Mouse (Mus musculus): ENCODE measurements around the gene Padi1. TPM values are rescaled to one million over a fixed set of nuclear protein-coding genes. Genes with fewer than 3 reads are reported as not detected.

Padi1 gene
- polyA plus RNA-seq, 1 experiment = not detected

DNA sequence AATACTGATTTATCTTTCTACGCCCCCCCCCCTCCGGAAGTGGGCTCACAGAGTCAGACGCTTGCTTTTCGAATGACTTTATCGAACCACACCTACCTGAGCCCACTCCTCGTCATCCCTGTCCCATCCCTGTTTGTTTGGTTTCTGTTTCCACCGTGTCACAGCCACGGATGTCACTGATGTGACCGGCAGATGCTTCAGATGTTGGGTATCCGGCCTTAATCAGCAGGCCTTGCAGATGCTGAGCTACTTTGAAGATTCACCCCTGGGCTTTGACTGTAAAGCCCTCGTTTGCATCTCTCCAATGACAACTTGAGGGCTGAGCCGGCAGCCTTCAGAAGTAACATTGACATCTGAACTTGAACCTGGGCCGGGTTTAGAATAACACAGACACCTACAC, 69.0 kb downstream of the Padi1 start:
- Histone ChIP-seq H3K4me3 (ENCODE audit: insufficient read depth, low read length) (no peak overlapping the region), H3K27ac (ENCODE audit: insufficient read depth, low read depth, low read length) (no peak overlapping the region), H3K4me1 (ENCODE audit: control insufficient read depth, insufficient read depth, low read length) (peaks cover 8% of the 10 kb centered on the region)
- no peak for TF ChIP-seq POLR2A (IDR thresholded peaks at IDR 0.05; ENCODE audit: borderline replicate concordance, low read depth, low read length)
- no peak for TF ChIP-seq CTCF (IDR thresholded peaks at IDR 0.05; ENCODE audit: low read depth, low read length)

DNA sequence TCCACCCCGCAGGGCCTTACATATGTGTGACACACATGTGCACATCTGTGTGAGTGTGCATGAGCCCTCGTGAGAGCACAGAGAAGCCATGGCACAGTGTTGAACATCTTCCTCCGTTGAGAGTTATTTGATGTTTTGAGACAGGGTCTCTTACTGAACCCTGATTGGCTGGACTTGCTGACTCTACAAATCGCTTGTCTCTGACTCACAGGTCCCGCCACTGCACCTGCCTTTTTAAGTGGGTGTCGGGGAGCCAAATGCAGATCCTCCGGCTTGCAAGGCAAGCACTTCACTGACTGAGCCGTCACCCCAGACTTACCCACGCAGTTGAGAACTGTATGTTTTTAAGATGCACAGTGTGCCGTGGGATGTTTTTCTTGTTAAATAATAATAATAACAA, 69.7 kb downstream of the Padi1 start:
- peaks cover 12% of the 10 kb centered on the region for H3K4me1 ChIP-seq (ENCODE audit: control insufficient read depth, insufficient read depth, low read length)
- no peak overlapping the region for H3K4me3 ChIP-seq (ENCODE audit: insufficient read depth, low read length)
- H3K27ac ChIP-seq (ENCODE audit: insufficient read depth, low read depth, low read length) = no peak overlapping the region
- TF ChIP-seq POLR2A (IDR thresholded peaks at IDR 0.05; ENCODE audit: borderline replicate concordance, low read depth, low read length) = no peak
- TF ChIP-seq CTCF (IDR thresholded peaks at IDR 0.05; ENCODE audit: low read depth, low read length) = no peak

DNA sequence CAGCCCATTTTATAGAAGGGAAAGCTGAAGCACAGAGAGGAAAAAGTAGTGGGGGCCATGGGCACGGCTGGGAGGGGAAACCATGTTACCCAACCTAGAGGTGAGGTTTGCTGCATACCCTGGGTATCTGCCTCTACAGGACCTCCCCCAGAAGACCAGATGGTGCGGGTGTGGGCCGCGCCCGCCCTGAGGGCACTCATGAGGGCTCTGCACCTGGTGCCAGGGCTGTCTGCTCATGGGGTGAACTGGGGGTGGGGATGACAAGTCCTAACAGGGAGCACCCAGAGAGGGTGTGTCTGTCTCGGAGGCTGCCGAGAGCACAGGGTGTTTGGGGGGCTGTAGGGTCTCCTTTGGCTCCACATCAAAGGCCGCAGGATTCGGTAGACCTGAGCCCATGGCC, 70.7 kb downstream of the Padi1 start:
- Histone ChIP-seq H3K4me3 (ENCODE audit: insufficient read depth, low read length) (no peak overlapping the region), H3K27ac (ENCODE audit: insufficient read depth, low read depth, low read length) (no peak overlapping the region), H3K4me1 (ENCODE audit: control insufficient read depth, insufficient read depth, low read length) (peaks cover 15% of the 10 kb centered on the region)
- TF ChIP-seq CTCF (IDR thresholded peaks at IDR 0.05; ENCODE audit: low read depth, low read length) (no peak), POLR2A (IDR thresholded peaks at IDR 0.05; ENCODE audit: borderline replicate concordance, low read depth, low read length) (no peak)

DNA sequence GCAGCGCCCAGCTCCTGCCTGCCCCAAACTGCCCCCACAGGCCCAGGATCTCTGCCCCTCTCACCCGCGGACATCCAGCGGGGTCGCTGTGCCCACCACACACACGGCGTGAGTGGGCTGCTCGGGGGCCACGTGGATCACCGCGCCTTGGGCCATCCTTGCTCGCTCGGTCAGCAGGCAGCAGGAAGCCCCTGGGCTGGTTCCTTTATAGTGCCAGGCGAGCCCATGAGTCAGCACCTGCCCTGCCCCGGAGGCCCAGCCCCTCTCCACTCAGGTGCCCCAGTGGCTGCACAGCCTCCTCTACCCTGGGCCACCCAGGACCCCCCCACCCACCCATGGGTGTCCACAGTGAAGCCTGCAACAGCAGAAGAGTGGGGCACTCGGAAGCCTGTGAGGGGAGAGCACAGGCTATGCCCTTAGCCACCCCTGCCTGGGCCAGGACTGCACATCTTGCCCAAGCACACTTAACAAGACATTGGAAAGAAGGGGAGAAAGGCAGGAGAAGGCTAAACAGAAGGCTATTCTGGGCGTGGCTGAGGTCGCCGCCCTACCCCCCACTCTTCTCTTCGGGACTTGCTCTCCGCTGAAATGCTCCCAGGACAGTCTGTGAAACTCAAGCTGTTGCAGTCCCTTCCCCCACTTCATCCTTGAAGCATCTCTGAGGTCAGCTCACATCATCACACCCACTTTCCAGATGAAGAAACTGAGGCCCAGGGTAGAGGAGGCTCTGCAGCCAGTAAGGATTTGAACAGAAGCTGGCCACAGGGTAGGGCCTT, 71.4 kb downstream of the Padi1 start, which contains the start of gene Padi4:
Padi4 (minus strand) TSS at position 212 of the 776 bp plus-strand sequence.
- no peak within 1 kb of the TSS for H3K27ac ChIP-seq (ENCODE audit: insufficient read depth, low read depth, low read length)
- TF ChIP-seq POLR2A (IDR thresholded peaks at IDR 0.05; ENCODE audit: borderline replicate concordance, low read depth, low read length) (no peak), CTCF (IDR thresholded peaks at IDR 0.05; ENCODE audit: low read depth, low read length) (no peak)
- peaks cover 13% of the 10 kb centered on the region for H3K4me1 ChIP-seq (ENCODE audit: control insufficient read depth, insufficient read depth, low read length)
- H3K4me3 ChIP-seq (ENCODE audit: insufficient read depth, low read length) = no peak within 1 kb of the TSS

DNA sequence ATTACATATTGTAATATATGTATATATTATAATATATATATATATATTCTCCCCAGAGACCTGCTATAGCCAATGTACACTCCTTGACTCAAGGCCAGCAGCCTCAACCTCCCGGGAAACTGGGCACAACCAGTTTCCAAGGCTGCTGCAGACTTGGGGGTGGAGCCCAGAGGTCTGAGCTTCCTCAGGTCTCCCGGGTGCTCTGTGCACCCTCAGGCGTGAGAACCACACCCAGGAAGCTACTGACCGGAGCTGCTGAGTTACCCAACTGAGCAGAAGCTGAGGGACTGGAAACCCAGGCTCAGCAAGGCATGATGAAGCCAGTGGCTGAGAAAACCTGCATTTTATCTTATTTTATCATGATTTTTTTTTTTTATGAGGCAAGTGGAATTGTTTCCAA, 74.5 kb downstream of the Padi1 start:
- peaks cover 16% of the 10 kb centered on the region for H3K4me1 ChIP-seq (ENCODE audit: control insufficient read depth, insufficient read depth, low read length)
- 0 out of 2 replicates have a peak overlapping the region, but pooled peaks have one; percentile 22 for H3K27ac ChIP-seq (ENCODE audit: insufficient read depth, low read depth, low read length)
- TF ChIP-seq POLR2A (IDR thresholded peaks at IDR 0.05; ENCODE audit: borderline replicate concordance, low read depth, low read length) (no peak), CTCF (IDR thresholded peaks at IDR 0.05; ENCODE audit: low read depth, low read length) (no peak)
- no peak overlapping the region; the same call in 1 of the 2 replicates for H3K4me3 ChIP-seq (ENCODE audit: insufficient read depth, low read length)

DNA sequence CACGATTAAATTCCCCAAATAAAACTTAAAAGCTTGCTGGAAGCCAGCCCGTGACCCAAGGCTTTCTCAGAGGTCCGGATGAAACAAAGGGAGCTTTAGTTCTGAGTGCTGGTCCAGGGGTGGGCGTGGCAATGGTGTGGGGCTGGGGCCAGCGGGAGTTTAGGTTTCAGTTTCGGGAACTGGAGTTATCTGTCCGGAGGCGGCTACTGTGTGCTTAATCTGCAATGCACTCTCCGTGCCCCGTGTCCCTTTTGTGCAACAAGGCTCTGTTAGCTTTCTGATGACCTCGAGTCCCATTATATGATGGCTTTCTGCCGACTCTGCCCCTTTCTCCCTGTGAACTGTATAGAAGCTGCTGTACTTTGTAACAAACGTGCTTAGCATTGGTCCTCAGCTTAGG, 75.1 kb downstream of the Padi1 start:
- no peak for TF ChIP-seq CTCF (IDR thresholded peaks at IDR 0.05; ENCODE audit: low read depth, low read length)
- H3K4me3 ChIP-seq (ENCODE audit: insufficient read depth, low read length) = peak overlapping the region; percentile 40
- H3K27ac ChIP-seq (ENCODE audit: insufficient read depth, low read depth, low read length) = peak overlapping the region; percentile 16
- H3K4me1 ChIP-seq (ENCODE audit: control insufficient read depth, insufficient read depth, low read length) = peaks cover 17% of the 10 kb centered on the region

DNA sequence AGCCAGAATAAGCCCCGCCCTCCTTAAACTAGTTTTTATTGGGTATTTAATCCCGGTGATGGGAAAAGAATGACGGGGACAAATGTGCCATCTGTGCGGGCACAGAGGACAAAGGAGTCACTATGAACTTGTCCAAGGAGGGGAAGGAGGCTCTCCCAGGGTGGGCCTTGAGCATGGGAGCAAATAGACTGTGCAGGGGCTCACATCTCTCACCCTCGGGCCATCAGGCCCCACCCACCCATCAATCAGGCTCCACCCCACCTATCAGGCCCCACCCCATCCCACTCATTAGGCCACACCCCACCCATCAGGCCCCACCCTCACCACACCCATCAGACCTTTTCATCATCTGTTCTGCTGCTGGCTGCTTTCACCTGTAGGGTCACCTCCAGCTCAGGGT, 76.6 kb downstream of the Padi1 start:
- no peak for TF ChIP-seq CTCF (IDR thresholded peaks at IDR 0.05; ENCODE audit: low read depth, low read length)
- TF ChIP-seq POLR2A (IDR thresholded peaks at IDR 0.05; ENCODE audit: borderline replicate concordance, low read depth, low read length) = no peak
- Histone ChIP-seq H3K4me1 (ENCODE audit: control insufficient read depth, insufficient read depth, low read length) (peaks cover 17% of the 10 kb centered on the region), H3K27ac (ENCODE audit: insufficient read depth, low read depth, low read length) (no peak overlapping the region), H3K4me3 (ENCODE audit: insufficient read depth, low read length) (no peak overlapping the region)

DNA sequence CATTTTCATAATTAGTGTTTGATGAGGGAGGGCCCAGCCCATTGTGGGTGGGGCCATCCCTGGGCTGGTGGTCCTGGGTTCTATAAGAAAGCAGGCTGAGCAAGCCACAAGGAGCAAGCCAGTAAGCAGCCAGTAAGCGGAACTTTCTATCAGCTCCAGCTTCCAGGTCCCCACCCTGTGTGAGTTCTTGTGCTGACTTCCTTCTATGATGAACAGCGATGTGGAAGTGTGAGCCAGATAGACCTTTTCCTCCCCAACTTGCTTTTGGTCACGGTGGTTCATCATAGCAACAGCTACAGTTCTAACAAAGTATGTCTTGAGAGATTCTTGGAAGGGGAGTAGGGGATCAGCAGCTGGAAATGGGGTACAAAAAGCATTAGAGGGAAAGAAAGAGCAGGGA, 79.6 kb downstream of the Padi1 start:
- no peak overlapping the region for H3K27ac ChIP-seq (ENCODE audit: insufficient read depth, low read depth, low read length)
- TF ChIP-seq POLR2A (IDR thresholded peaks at IDR 0.05; ENCODE audit: borderline replicate concordance, low read depth, low read length) (no peak), CTCF (IDR thresholded peaks at IDR 0.05; ENCODE audit: low read depth, low read length) (no peak)
- no peak overlapping the region for H3K4me3 ChIP-seq (ENCODE audit: insufficient read depth, low read length)
- H3K4me1 ChIP-seq (ENCODE audit: control insufficient read depth, insufficient read depth, low read length) = peaks cover 8% of the 10 kb centered on the region; the same call in 1 of the 2 replicates

DNA sequence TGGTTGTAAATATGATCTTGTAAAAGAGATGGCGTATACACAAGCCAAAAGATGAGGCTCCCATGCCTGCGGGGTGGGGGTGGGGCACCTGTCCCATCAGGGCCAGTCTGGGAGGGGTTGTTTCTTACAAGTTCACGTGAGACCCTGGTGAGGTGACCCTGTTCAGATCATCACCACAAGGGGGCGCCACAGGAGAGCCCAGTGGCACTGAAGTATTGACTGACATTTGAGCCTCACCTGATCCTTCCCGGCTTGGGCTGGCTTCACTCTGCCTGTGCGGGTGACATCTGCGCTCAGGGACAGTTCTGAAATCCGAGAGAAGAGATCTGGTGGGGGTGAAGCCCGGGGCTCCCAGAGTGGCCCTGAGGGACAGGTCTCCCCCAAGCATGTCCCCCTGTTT, 82.4 kb downstream of the Padi1 start:
- Histone ChIP-seq H3K4me3 (ENCODE audit: insufficient read depth, low read length) (no peak overlapping the region), H3K27ac (ENCODE audit: insufficient read depth, low read depth, low read length) (no peak overlapping the region), H3K4me1 (ENCODE audit: control insufficient read depth, insufficient read depth, low read length) (0 out of 2 replicates have a peak, but pooled peaks cover 4% of the 10 kb centered on the region)
- TF ChIP-seq CTCF (IDR thresholded peaks at IDR 0.05; ENCODE audit: low read depth, low read length) (peak; percentile 80), POLR2A (IDR thresholded peaks at IDR 0.05; ENCODE audit: borderline replicate concordance, low read depth, low read length) (no peak)

Other genes with a start within 250 kb of the Padi1 start
- 71.0 and 85.4 TPM in 2 replicates for gene Arhgef10l, start 179.8 kb downstream of the Padi1 start, polyA plus RNA-seq (2012; ENCODE audit: insufficient read depth, insufficient read length, missing spikeins)
- 57.1 and 63.4 TPM in 2 replicates for gene Rcc2, start 145.2 kb downstream of the Padi1 start, polyA plus RNA-seq (2012; ENCODE audit: insufficient read depth, insufficient read length, missing spikeins)
- gene Padi6, start 103.1 kb downstream of the Padi1 start, polyA plus RNA-seq (2012; ENCODE audit: insufficient read depth, insufficient read length, missing spikeins) = not detected in 2 replicates
- gene Padi4, start 71.5 kb downstream of the Padi1 start, polyA plus RNA-seq (2012; ENCODE audit: insufficient read depth, insufficient read length, missing spikeins) = 6.3 and 8.1 TPM in 2 replicates
- gene Padi3, start 35.1 kb downstream of the Padi1 start, polyA plus RNA-seq (2012; ENCODE audit: insufficient read depth, insufficient read length, missing spikeins) = 0.25 and 0.47 TPM in 2 replicates
- gene Padi2, start 60.6 kb upstream of the Padi1 start, polyA plus RNA-seq (2012; ENCODE audit: insufficient read depth, insufficient read length, missing spikeins) = 11.0 and 12.2 TPM in 2 replicates
- gene Sdhb, start 115.4 kb upstream of the Padi1 start, polyA plus RNA-seq (2012; ENCODE audit: insufficient read depth, insufficient read length, missing spikeins) = 145 and 163 TPM in 2 replicates
- 203 and 230 TPM in 2 replicates for gene Atp13a2, start 141.1 kb upstream of the Padi1 start, polyA plus RNA-seq (2012; ENCODE audit: insufficient read depth, insufficient read length, missing spikeins)
- gene Mfap2, start 164.6 kb upstream of the Padi1 start, polyA plus RNA-seq (2012; ENCODE audit: insufficient read depth, insufficient read length, missing spikeins) = not detected in 2 replicates
- gene Crocc, start 214.8 kb upstream of the Padi1 start, polyA plus RNA-seq (2012; ENCODE audit: insufficient read depth, insufficient read length, missing spikeins) = 6.9 and 8.1 TPM in 2 replicates
- gene Necap2, start 232.6 kb upstream of the Padi1 start, polyA plus RNA-seq (2012; ENCODE audit: insufficient read depth, insufficient read length, missing spikeins) = 170 and 172 TPM in 2 replicates
- not detected in 2 replicates for gene Spata21, start 242.6 kb upstream of the Padi1 start, polyA plus RNA-seq (2012; ENCODE audit: insufficient read depth, insufficient read length, missing spikeins)